Mouse (Mus musculus) MEL (cell line): ENCODE data around the gene Gm9945. TPM values are rescaled to one million over a fixed set of nuclear protein-coding genes. Genes with fewer than 3 reads are reported as not detected.

Source experiments
- DNase-seq: peaks from one replicate; pipeline ENCODE4 v3.0.0; 2011; ENCODE audit warnings: low read depth, low spot score
- H3K27ac ChIP-seq: 2 replicates; pipeline ENCODE4 v1.5.1; 2012; ENCODE audit warnings: low read depth, mild to moderate bottlenecking, control low read depth, low read length, moderate library complexity; ENCODE audit not compliant: control insufficient read depth
- H3K27me3 ChIP-seq, 2 experiments: fragments of 150-350 bp in 1 of 2; sonication (generic) in 1 of 2; 2 replicates each; pipeline ENCODE4 v1.6.1; 2012; ENCODE audit warnings: low read length in 2 of 2, mild to moderate bottlenecking in 2 of 2, improper control_type of control experiment in 1 of 2, moderate library complexity in 1 of 2; ENCODE audit not compliant: insufficient read depth in 2 of 2, control insufficient read depth in 1 of 2
- H3K36me3 ChIP-seq, 2 experiments: 2 replicates each; pipeline ENCODE4 v1.6.1; 2012 to 2014; ENCODE audit warnings: low read length in 2 of 2, improper control_type of control experiment in 1 of 2, inconsistent platforms in 1 of 2, mild to moderate bottlenecking in 1 of 2; ENCODE audit not compliant: insufficient read depth in 2 of 2, control insufficient read depth in 1 of 2
- H3K4me1 ChIP-seq, 2 experiments: fragments of 150-350 bp in 1 of 2; sonication (generic) in 1 of 2; 2 replicates each; pipeline ENCODE4 v1.6.1; 2012; ENCODE audit warnings: low read length in 2 of 2, improper control_type of control experiment in 1 of 2, mild to moderate bottlenecking in 1 of 2; ENCODE audit not compliant: insufficient read depth in 2 of 2, control insufficient read depth in 1 of 2
- H3K4me3 ChIP-seq, 2 experiments: fragments of 150-350 bp in 1 of 2; sonication (generic) in 1 of 2; 2 replicates each; pipeline ENCODE4 v1.5.1; 2012; ENCODE audit warnings: low read depth in 2 of 2, low read length in 2 of 2, mild to moderate bottlenecking in 2 of 2, moderate library complexity in 2 of 2, control low read depth in 1 of 2, improper control_type of control experiment in 1 of 2; ENCODE audit not compliant: control insufficient read depth in 1 of 2, insufficient read depth in 1 of 2
- H3K79me2 ChIP-seq: 2 replicates; pipeline ENCODE4 v1.6.1; 2012; ENCODE audit warnings: mild to moderate bottlenecking, low read length, moderate library complexity; ENCODE audit not compliant: control insufficient read depth, poor library complexity, insufficient read depth
- H3K9ac ChIP-seq: 2 replicates; pipeline ENCODE4 v1.6.1; 2012; ENCODE audit warnings: low read depth, mild to moderate bottlenecking, control low read depth, low read length, moderate library complexity; ENCODE audit not compliant: control insufficient read depth, poor library complexity, severe bottlenecking
- H3K9me3 ChIP-seq: fragments of 150-350 bp; sonication (generic); replicated peaks from 2 replicates; pipeline ENCODE4 v1.6.1; 2012; ENCODE audit warnings: mild to moderate bottlenecking, low read length, improper control_type of control experiment, moderate library complexity; ENCODE audit not compliant: insufficient read depth
- CHD1 ChIP-seq: IDR thresholded peaks from 2 replicates; pipeline ENCODE4 v1.6.1; 2012; ENCODE audit warnings: low read depth, mild to moderate bottlenecking, inconsistent platforms, low read length, improper control_type of control experiment
- CHD2 ChIP-seq: IDR thresholded peaks from 2 replicates; pipeline ENCODE4 v1.6.1; 2011; ENCODE audit warnings: low read length, improper control_type of control experiment
- ELF1 ChIP-seq: IDR thresholded peaks from 2 replicates; pipeline ENCODE4 v1.6.1; 2014; ENCODE audit warnings: low read depth, mild to moderate bottlenecking, inconsistent platforms, low read length, improper control_type of control experiment, moderate library complexity
- EP300 ChIP-seq, 2 experiments: IDR thresholded peaks; 2 replicates each; pipeline ENCODE4 v1.6.1; 2011; ENCODE audit warnings: improper control_type of control experiment in 2 of 2, low read length in 2 of 2, low read depth in 1 of 2, mild to moderate bottlenecking in 1 of 2
- ETS1 ChIP-seq: IDR thresholded peaks from 2 replicates; pipeline ENCODE4 v1.6.1; 2012; ENCODE audit warnings: low read depth, mild to moderate bottlenecking, inconsistent platforms, low read length, improper control_type of control experiment, moderate library complexity
- GABPA ChIP-seq: IDR thresholded peaks from 2 replicates; pipeline ENCODE4 v1.6.1; 2012; ENCODE audit warnings: low read depth, mild to moderate bottlenecking, inconsistent platforms, low read length, improper control_type of control experiment, moderate library complexity
- GATA1 ChIP-seq: IDR thresholded peaks from 2 replicates; pipeline ENCODE4 v1.6.1; 2011; ENCODE audit warnings: low read depth, low read length, improper control_type of control experiment
- HCFC1 ChIP-seq: IDR thresholded peaks from 2 replicates; pipeline ENCODE4 v1.6.1; 2012; ENCODE audit warnings: low read depth, mild to moderate bottlenecking, inconsistent platforms, low read length, improper control_type of control experiment, moderate library complexity
- KAT2A ChIP-seq: conservative IDR thresholded peaks from 2 replicates; pipeline ENCODE4 v1.6.1; 2012; ENCODE audit warnings: low read depth, low read length, improper control_type of control experiment, inconsistent platforms
- MEF2A ChIP-seq: IDR thresholded peaks from 2 replicates; pipeline ENCODE4 v1.6.1; 2014; ENCODE audit warnings: low read depth, mild to moderate bottlenecking, inconsistent platforms, low read length, improper control_type of control experiment; ENCODE audit not compliant: poor library complexity, insufficient replicate concordance, severe bottlenecking; ENCODE audit errors: extremely low read depth
- MXI1 ChIP-seq: IDR thresholded peaks from 2 replicates; pipeline ENCODE4 v1.6.1; 2011; ENCODE audit warnings: mild to moderate bottlenecking, low read depth, low read length, improper control_type of control experiment
- MYB ChIP-seq: IDR thresholded peaks from 2 replicates; pipeline ENCODE4 v1.6.1; 2011; ENCODE audit warnings: mild to moderate bottlenecking, low read depth, low read length, improper control_type of control experiment
- NELFE ChIP-seq: IDR thresholded peaks from 2 replicates; pipeline ENCODE4 v1.6.1; 2011; ENCODE audit warnings: low read depth, low read length, improper control_type of control experiment
- NRF1 ChIP-seq: IDR thresholded peaks from 2 replicates; pipeline ENCODE4 v1.6.1; 2014; ENCODE audit warnings: low read depth, mild to moderate bottlenecking, inconsistent platforms, low read length, improper control_type of control experiment, moderate library complexity; ENCODE audit not compliant: poor library complexity, insufficient read depth, severe bottlenecking
- POLR2AphosphoS5 ChIP-seq: IDR thresholded peaks from 2 replicates; pipeline ENCODE4 v1.6.1; 2012; ENCODE audit warnings: low read depth, borderline replicate concordance, mild to moderate bottlenecking, inconsistent platforms, low read length, moderate library complexity, mixed read lengths
- RCOR1 ChIP-seq: IDR thresholded peaks from 2 replicates; pipeline ENCODE4 v1.6.1; 2012; ENCODE audit warnings: low read depth, mild to moderate bottlenecking, inconsistent platforms, low read length, improper control_type of control experiment
- SMC3 ChIP-seq: IDR thresholded peaks from 2 replicates; pipeline ENCODE4 v1.6.1; 2011; ENCODE audit warnings: low read depth, low read length, improper control_type of control experiment
- TBP ChIP-seq: IDR thresholded peaks from 2 replicates; pipeline ENCODE4 v1.8.0; 2011; ENCODE audit warnings: low read depth, low read length, improper control_type of control experiment
- USF1 ChIP-seq: IDR thresholded peaks from 2 replicates; pipeline ENCODE4 v1.6.1; 2014; ENCODE audit warnings: low read depth, mild to moderate bottlenecking, inconsistent platforms, low read length, improper control_type of control experiment, moderate library complexity
- USF2 ChIP-seq, 2 experiments: IDR thresholded peaks; 2 replicates each; pipeline ENCODE4 v1.6.1; 2011 to 2012; ENCODE audit warnings: improper control_type of control experiment in 2 of 2, low read length in 2 of 2, borderline replicate concordance in 1 of 2, inconsistent platforms in 1 of 2, low read depth in 1 of 2, mild to moderate bottlenecking in 1 of 2; ENCODE audit not compliant: insufficient read depth in 1 of 2
- ZC3H11A ChIP-seq: IDR thresholded peaks from 2 replicates; pipeline ENCODE4 v1.6.1; 2012; ENCODE audit warnings: low read depth, mild to moderate bottlenecking, inconsistent platforms, low read length, improper control_type of control experiment
- ZKSCAN1 ChIP-seq: IDR thresholded peaks from 2 replicates; pipeline ENCODE4 v1.6.1; 2012; ENCODE audit warnings: low read depth, mild to moderate bottlenecking, inconsistent platforms, low read length, improper control_type of control experiment, moderate library complexity
- ZMIZ1 ChIP-seq: IDR thresholded peaks from 2 replicates; pipeline ENCODE4 v1.6.1; 2012; ENCODE audit warnings: low read depth, mild to moderate bottlenecking, inconsistent platforms, low read length, improper control_type of control experiment, moderate library complexity
- ZNF384 ChIP-seq: IDR thresholded peaks from 2 replicates; pipeline ENCODE4 v1.6.1; 2012; ENCODE audit warnings: low read depth, mild to moderate bottlenecking, inconsistent platforms, low read length, improper control_type of control experiment
- polyA plus RNA-seq, 2 experiments: library from polyadenylated mRNA; stranded (reverse) in 1 of 2; unstranded in 1 of 2; fragments of >175 nt in 1 of 2; fragments of >200 nt in 1 of 2; gene quantifications; 2 replicates each; pipeline versions ENCODE4 v1.2.1 to v1.2.4; 2012; ENCODE audit warnings: low replicate concordance in 2 of 2, low read depth in 1 of 2; ENCODE audit not compliant: insufficient read length in 2 of 2, insufficient read depth in 1 of 2, missing spikeins in 1 of 2
- total RNA-seq: library from RNA; depleted of rRNA; stranded (reverse); fragments of 300-350 nt; gene quantifications from 2 replicates; pipeline ENCODE4 v1.2.3, GENCODE M21; 2012

Gene Gm9945
- total and polyA plus RNA-seq, 3 experiments = not detected

- peak; percentile 85; the same call in 1 of the 2 replicates for TF ChIP-seq MXI1
- no peak for TF ChIP-seq MYB
- TF ChIP-seq USF2 (IDR thresholded peaks at IDR 0.05; ENCODE audit: borderline replicate concordance in 1 of 2, insufficient read depth in 1 of 2, low read depth in 1 of 2, low read length in 2 of 2) = peak in 1 of 2 experiments; percentile 55; a peak in 1 of 4 replicates
- peak; percentile 77 for TF ChIP-seq SMC3
- TF ChIP-seq RCOR1 = no peak
- TF ChIP-seq GATA1 = no peak; the same call in 1 of the 2 replicates
- TF ChIP-seq TBP = 0 out of 2 replicates have a peak, but pooled peaks have one; percentile 24
- TF ChIP-seq ZC3H11A = peak; percentile 58
- 0 out of 2 replicates have a peak, but pooled peaks have one; percentile 19 for TF ChIP-seq HCFC1
- TF ChIP-seq CHD1 = no peak
- TF ChIP-seq ZNF384 = peak; percentile 55
- TF ChIP-seq MEF2A = no peak
- TF ChIP-seq KAT2A = no peak
- peak in 1 of 2 experiments; percentile 43; a peak in 2 of 4 replicates for TF ChIP-seq EP300 (IDR thresholded peaks at IDR 0.05; ENCODE audit: low read depth in 1 of 2, low read length in 2 of 2)
- TF ChIP-seq POLR2AphosphoS5 = no peak
- TF ChIP-seq ZMIZ1 = no peak
- TF ChIP-seq CHD2 = no peak
- TF ChIP-seq NELFE = no peak
- TF ChIP-seq ZKSCAN1 = no peak
- 0 out of 2 replicates have a peak, but pooled peaks have one; percentile 9 for TF ChIP-seq ELF1
Observed at GRCm38 (mm10) chr11:53485719-53486118, 5.8 kb downstream of the Gm9945 start (continued).

DNA sequence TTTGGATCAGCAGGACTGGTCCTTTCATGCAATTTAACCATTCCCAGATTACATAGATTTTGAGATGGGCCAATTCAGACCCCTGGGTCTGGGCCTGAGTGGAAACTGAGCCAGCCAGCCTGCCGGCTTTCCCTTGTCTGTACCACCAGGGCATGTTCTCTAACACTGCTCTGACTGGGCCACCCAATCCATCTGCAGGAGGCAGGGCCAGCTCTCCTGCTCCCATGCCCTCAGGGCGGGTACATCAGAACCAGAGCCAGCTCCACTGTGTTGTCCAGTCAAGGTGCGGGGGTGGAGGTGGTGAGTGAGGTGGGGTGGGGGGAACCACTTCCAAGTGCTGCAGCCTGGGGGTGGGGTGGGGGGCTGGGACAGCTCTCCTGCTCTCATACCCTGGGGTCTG is 6.4 kb downstream of the Gm9945 start:
- DNase-seq = no peak
- no peak overlapping the region for H3K9ac ChIP-seq
- H3K27me3 ChIP-seq = no peaks in the 10 kb centered on the region
- H3K4me1 ChIP-seq = peaks cover 17 to 24% of the 10 kb centered on the region in 2 experiments
- no peaks in the 10 kb centered on the region for H3K79me2 ChIP-seq
- peaks cover 0 to 29% of the 10 kb centered on the region in 2 experiments; a peak in 2 of 4 replicates for H3K36me3 ChIP-seq
- TF ChIP-seq EP300 (IDR thresholded peaks at IDR 0.05; ENCODE audit: low read depth in 1 of 2, low read length in 2 of 2) = no peak
- no peak for TF ChIP-seq GABPA
- no peak for TF ChIP-seq ETS1
- no peak for TF ChIP-seq GATA1
- TF ChIP-seq NRF1 = no peak
- TF ChIP-seq USF1 = no peak
- no peak for TF ChIP-seq HCFC1
- no peak for TF ChIP-seq ELF1
- H3K27ac ChIP-seq = no peak overlapping the region
- no peak overlapping the region for H3K4me3 ChIP-seq
- no peaks in the 10 kb centered on the region for H3K9me3 ChIP-seq
